Mouse (Mus musculus): ENCODE results near the gene Ints7.

The Ints7 gene

GRCm38 (mm10) chr1:191575458-191576247 is at the start of gene Ints7, which contains the start of gene Dtl:
Ints7 (plus strand) TSS chr1:191575636.
Dtl (minus strand) TSS chr1:191575544.
- DNase-seq (ENCODE audit: low spot score in 2 of 2) = peak; percentile 100

DNA sequence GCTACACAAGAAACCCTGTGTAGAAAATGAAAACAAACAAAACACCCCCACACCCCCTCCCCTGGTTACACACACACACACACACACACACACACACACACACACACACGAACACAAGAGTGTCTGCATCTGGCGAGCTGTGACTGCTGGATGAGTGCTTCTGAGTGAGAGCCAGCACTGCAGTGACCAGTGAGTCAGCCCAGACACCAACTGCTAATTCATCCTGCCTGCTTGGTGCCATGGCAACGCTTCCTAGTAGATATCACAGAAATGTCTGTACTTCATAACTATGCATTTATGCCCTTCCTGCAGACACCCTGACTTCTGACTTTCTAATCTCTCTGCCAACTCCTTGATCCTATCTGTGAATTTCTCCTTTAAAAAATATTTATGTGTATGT is 48.3 kb upstream of the Ints7 start:
- no peak for DNase-seq (ENCODE audit: low spot score in 2 of 2)

DNA sequence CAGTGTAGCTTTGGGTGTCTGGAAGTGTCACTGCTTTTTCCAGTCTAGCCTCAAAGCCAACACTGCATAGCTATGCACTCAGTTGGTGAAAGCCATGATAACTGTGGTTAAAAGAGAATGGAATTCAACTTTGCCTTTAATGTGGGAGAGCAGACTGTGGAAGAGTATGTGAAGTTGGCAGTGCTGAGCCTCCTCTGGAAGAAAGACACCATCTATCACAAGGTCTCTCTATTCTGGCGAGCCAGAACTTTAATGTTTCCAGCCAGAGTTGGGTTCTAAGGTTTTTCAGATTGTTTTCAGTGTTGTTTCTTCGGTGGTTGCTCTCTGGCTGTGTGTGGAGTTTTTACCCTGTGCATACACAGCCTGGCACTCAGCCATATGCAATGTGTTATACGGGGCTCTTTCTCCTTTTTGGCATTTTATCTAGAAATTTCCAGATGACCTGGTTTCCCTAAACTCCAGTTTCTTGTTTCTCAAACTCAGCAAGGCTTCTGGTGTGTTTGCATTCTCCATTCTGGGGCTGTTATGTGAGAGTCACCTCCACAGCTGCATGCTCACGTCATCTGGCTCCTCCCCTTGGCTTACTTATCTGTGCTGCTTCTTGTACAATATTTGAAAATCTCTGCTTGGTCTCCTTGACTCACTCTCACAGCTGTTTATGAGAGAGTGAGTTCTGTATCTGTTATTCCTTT is 47.4 kb upstream of the Ints7 start:
- no peak for DNase-seq (ENCODE audit: low spot score in 2 of 2)

- no peak for DNase-seq (ENCODE audit: low spot score in 2 of 2)
Observed at GRCm38 (mm10) chr1:191529406-191529805, 46.0 kb upstream of the Ints7 start.

DNA sequence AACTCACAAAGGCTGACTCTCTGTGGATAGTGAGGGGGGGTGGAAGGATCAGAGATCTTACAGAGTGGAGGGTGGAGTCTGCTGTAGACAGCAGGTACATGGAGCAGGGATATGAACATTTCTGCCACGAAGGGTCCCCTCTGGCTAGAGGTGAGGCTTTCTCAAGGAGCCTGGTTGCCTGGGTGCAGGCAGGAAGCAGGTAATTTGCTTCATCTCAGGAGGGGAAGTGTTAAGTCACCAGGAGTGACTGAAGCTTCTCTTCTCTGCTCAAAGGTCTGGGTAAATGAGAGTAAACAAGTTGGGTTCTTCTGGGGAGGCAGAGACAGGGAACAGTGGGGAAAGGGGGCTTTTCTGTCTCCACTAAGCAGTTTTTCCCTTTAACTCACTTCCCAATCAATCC is 44.4 kb upstream of the Ints7 start:
- no peak for DNase-seq (ENCODE audit: low spot score in 2 of 2)

DNA sequence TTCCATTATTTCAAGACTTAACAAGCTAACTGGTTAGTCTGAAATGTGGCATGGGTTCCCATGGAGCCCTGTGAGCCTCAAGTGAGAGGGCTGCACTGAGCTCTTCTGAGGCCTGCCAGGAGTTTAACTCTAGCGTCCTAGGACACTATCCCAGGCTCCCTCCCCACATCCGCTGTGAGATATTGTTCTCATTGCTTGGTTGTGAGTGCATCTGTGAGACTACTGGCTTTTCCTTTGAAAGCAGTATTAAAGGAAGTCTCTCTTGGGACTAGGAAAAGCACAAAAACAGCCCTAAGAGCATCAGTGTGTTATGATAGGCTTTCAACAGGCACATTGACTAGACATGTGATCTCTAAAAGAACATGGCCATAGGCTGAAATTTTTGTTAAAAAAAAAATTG is 40.5 kb upstream of the Ints7 start:
- DNase-seq (ENCODE audit: low spot score in 2 of 2) = no peak

DNA sequence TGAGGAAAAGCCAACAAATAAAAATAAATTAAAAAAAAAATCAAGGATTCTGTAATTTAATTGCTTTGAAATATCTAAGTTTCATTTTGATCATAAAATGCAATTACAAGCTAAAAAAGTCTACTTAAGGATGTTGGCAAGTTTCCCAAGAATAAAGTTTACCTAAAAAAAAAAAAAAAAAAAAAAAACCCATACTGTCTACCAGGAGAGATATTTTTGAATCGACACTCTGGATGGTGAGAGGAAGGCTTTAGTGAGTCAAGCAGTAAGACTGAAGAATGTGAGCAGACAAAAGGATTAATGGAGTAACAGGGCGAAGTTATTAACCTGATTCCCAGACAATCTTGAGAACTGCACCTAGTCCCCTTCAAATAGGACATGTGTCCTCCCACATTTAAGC is 35.1 kb upstream of the Ints7 start:
- DNase-seq (ENCODE audit: low spot score in 2 of 2) = no peak

GRCm38 (mm10) chr1:191541014-191541413 is 34.4 kb upstream of the Ints7 start:
- DNase-seq (ENCODE audit: low spot score in 2 of 2) = no peak

- DNase-seq (ENCODE audit: low spot score in 2 of 2) = no peak
Observed at GRCm38 (mm10) chr1:191541619-191542018, 33.8 kb upstream of the Ints7 start.

DNA sequence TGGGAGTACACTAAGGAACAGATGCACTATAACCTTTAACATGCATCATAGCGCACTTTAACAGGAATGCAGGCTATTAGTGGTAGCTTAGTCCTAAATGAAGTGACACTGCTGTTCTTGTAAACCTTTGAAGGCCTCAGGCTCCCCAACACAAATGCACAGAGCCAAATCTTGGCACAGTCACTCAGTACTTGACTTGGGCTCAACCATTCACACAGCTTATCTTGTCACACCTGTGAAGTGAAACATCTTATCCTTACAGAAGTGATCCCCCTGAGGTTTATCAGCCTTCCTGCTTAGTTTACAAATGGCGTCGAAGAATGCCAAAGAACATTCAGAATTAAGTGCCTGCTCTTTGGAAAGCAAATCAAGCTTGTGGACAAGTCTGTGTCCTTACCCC is 31.7 kb upstream of the Ints7 start:
- no peak for DNase-seq (ENCODE audit: low spot score in 2 of 2)

GRCm38 (mm10) chr1:191550786-191551185 is 24.6 kb upstream of the Ints7 start:
- DNase-seq (ENCODE audit: low spot score in 2 of 2) = no peak

GRCm38 (mm10) chr1:191557109-191557508 is 18.3 kb upstream of the Ints7 start:
- DNase-seq (ENCODE audit: low spot score in 2 of 2) = no peak

- no peak for DNase-seq (ENCODE audit: low spot score in 2 of 2)
Observed at GRCm38 (mm10) chr1:191559779-191560178, 15.7 kb upstream of the Ints7 start.

GRCm38 (mm10) chr1:191562823-191563365 is 12.5 kb upstream of the Ints7 start:
- DNase-seq (ENCODE audit: low spot score in 2 of 2) = peak; percentile 38 to 53

DNA sequence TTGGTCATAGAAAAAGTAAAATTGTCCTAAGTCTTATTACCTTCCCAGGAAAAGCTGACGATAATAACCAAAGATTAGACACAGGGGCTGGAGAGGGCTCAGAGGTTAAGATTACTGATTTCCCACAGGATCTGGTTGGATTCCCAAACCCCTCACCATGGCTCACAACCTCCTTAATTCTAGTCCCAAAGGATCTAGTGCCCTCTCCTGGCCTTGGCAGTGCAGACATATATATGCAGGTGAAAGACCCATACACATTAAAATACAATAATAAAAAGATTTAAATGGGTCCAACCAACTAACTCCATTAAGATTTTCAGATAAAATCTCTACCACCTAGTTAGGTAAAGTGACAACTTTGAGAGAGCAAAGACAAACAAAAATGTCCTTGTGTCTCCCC is 7.6 kb upstream of the Ints7 start:
- DNase-seq (ENCODE audit: low spot score in 2 of 2) = no peak

DNA sequence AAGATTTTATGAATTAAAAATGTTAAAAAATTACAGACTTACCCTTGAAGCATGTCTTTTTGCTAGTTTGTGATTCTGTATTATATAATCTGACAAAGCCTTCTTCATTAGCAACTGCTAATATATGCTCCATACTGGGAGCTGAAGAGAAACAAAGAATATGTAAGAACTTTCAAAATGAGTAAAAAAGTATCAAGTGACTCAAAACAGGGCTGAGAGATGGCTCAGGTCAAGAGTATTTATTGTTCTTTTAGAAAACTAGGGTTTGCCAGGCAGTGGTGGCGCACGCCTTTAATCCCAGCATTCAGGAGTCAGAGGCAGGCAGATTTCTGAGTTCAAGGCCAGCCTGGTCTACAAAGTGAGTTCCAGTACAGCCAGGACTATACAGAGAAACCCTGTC is 5.8 kb upstream of the Ints7 start:
- DNase-seq (ENCODE audit: low spot score in 2 of 2) = no peak

- DNase-seq (ENCODE audit: low spot score in 2 of 2) = no peak
Observed at GRCm38 (mm10) chr1:191570415-191570814, 5.0 kb upstream of the Ints7 start.

- no peak for DNase-seq (ENCODE audit: low spot score in 2 of 2)
Observed at GRCm38 (mm10) chr1:191573906-191574639, 1.4 kb upstream of the Ints7 start.

DNA sequence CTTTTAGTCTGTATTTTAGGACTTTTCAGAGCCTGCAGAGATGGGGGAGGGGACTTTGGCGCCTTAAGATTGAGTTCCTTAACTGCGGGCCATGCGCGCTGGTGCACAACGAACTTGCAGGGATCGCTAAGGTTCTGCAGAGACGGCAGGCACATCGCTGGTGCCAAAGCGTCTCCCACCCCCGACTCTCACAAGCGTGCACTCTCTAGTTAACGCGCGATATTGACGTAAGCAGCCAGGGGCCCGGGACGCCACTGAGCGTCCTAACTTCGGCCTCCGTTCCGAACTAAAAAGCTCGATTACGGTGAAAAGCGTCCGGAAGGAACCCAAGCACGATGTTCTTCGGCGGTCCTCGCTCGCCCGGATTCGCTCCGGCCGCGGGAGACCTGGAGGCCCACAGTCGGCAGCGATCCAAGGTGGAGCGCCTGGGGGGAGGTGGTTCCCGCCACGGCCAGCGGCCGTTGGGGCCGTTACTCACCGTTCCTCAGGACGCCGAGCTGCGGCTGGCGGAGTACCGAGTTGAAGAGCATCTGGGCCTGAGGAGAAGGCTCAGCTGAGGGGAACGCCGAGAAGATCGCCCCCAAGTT is 472 bp upstream of the Ints7 start:
- peak; percentile 36 to 45 for DNase-seq (ENCODE audit: low spot score in 2 of 2)

DNA sequence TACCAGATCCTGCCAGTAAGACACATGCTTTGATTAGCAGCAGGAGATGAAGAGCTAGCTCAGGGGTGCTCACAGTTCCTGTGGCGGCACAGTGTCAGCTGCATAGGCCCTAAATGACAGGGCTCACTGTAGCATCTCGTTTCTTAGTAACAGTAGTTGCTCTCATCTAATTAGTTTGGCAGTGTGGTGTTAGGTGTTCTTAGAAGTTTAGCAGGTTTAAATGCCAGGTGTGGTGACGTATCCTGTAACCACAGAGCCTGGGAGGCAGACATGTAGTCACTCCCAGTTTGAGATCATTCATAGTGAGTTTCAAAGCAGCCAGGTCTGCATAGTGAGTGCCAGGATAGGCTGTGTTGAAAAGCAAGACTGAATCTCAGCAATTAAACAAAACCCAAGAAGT is 4.1 kb downstream of the Ints7 start:
- peak; percentile 8 to 12 for DNase-seq (ENCODE audit: low spot score in 2 of 2)

DNA sequence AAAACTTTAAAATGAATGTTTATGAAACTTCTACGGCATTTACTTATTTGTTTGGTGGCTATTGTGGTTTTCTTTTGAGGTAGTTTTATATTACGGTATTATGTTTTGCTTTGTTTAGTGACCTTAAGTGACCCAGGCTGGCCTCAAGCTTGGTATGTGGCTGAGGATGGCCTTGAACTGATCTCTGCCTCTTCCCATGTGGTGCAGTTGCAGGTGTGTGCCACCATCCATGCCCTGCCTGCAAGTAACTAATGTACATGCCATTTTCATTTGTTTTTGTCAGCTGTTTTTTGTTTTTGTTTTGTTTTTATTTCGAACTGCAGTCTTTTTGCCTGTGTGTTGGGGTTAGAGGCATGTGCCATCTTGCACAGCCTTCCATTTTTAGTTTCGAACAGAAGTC is 6.2 kb downstream of the Ints7 start:
- DNase-seq (ENCODE audit: low spot score in 2 of 2) = no peak

DNA sequence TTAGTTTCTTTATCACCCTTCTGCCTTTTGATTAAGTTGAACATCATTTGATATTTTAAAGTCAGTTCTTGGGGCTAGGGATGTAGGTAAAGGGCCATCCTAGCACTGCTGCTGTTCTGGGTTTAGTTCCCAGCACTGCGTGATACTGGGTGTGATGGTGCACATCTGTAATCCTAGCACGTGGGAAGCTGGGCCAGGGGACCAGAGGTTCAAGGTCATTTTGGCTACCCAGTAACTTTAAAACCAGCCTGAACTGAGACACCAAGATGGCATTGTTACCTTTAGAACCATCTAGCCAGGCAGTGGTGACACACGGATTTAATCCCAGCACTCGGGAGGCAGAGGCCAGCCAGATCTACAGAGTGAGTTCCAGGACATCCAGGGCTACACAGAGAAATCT is 8.4 kb downstream of the Ints7 start:
- DNase-seq (ENCODE audit: low spot score in 2 of 2) = no peak

Data from natural killer cell, adult 2 months (primary cell).